Comparison of ENCODE assay signal across 17 mouse cellular contexts in genomic region chr2:158354348-158355114, GRCm38 (mm10). TPM values are rescaled to one million over a fixed set of nuclear protein-coding genes. Genes with fewer than 3 reads are reported as not detected.
DNase-seq lines count a peak whose midpoint lies in the region; ATAC-seq and TF ChIP-seq lines count a peak whose summit lies in the region.
"Had no signal": no experiment of that assay in that cellular context is flagged by ENCODE, and none has a peak within 500 bp of the region (broad histone marks: within the 10 kb centered on the region; RNA-seq: fewer than 3 reads in every experiment).

No protein-coding gene starts in this region.

- TF ChIP-seq CTCF in MEL (IDR thresholded peaks at IDR 0.05 in 2 of 3, conservative IDR thresholded peaks at IDR 0.05 in 1 of 3; ENCODE audit: control insufficient read depth in 1 of 3, insufficient read depth in 1 of 3, low read depth in 2 of 3, low read length in 3 of 3, poor library complexity in 1 of 3, severe bottlenecking in 1 of 3): peak in 1 of 3 experiments; percentile 17; a peak in 1 of 6 replicates

- H3K4me3 ChIP-seq in kidney, embryonic 15.5 days (replicated peaks): no peak overlapping the region
- H3K4me3 ChIP-seq in MEL (ENCODE audit: control insufficient read depth in 1 of 2, insufficient read depth in 1 of 2, low read depth in 2 of 2, low read length in 2 of 2): no peak overlapping the region
- H3K4me3 ChIP-seq: embryonic facial prominence, embryonic 10.5 days; limb, embryonic 13.5 days; neural tube, embryonic 13.5 days had no signal

- H3K9me3 ChIP-seq in kidney, embryonic 15.5 days (replicated peaks): no peaks in the 10 kb centered on the region
- no peaks in the 10 kb centered on the region for H3K9me3 ChIP-seq in MEL (replicated peaks; ENCODE audit: insufficient read depth, low read length)
- H3K9me3 ChIP-seq: embryonic facial prominence, embryonic 10.5 days; limb, embryonic 13.5 days; neural tube, embryonic 13.5 days had no signal

- WGBS in kidney, embryonic 15.5 days: 80% methylated on average over 7 of the region's 7 CpGs

- peaks cover 69% of the 10 kb centered on the region for H3K36me3 ChIP-seq in kidney, embryonic 15.5 days
- peaks cover 18 to 19% of the 10 kb centered on the region in 2 experiments for H3K36me3 ChIP-seq in MEL (ENCODE audit: control insufficient read depth in 1 of 2, insufficient read depth in 2 of 2, low read length in 2 of 2)

- no peak overlapping the region for H3K4me2 ChIP-seq in kidney, embryonic 15.5 days
- H3K4me2 ChIP-seq: limb, embryonic 13.5 days; neural tube, embryonic 13.5 days had no signal

- H3K9ac ChIP-seq in kidney, embryonic 15.5 days: no peak overlapping the region
- H3K9ac ChIP-seq in MEL (ENCODE audit: control insufficient read depth, low read depth, low read length, poor library complexity, severe bottlenecking): no peak overlapping the region
- H3K9ac ChIP-seq: limb, embryonic 13.5 days; neural tube, embryonic 13.5 days had no signal

- DNase-seq in kidney, adult 8-10 months: no peak
- DNase-seq in lung, postnatal 36 days: peak; percentile 8
- no peak for DNase-seq in lung, postnatal 4 days
- DNase-seq in MEL (ENCODE audit: low read depth, low spot score): peak; percentile 42
- peak; percentile 26 for DNase-seq in naive thymus-derived CD4-positive, alpha-beta T cell, adult 2 months (ENCODE audit: low read depth)
- no peak for DNase-seq in ovary, adult 18-20 months (ENCODE audit: low spot score)
- DNase-seq in heart, adult 9 months (ENCODE audit: low spot score in 2 of 2): no peak
- DNase-seq: heart, postnatal 4 days; kidney, postnatal 14 days; layer of hippocampus, adult 9-11 months; lung, adult 18-20 months had no signal

- H3K27me3 ChIP-seq in kidney, embryonic 15.5 days: no peaks in the 10 kb centered on the region
- no peaks in the 10 kb centered on the region for H3K27me3 ChIP-seq in MEL (ENCODE audit: control insufficient read depth in 1 of 2, insufficient read depth in 2 of 2, low read length in 2 of 2)
- H3K27me3 ChIP-seq: limb, embryonic 13.5 days; neural tube, embryonic 13.5 days had no signal

- H3K4me1 ChIP-seq in kidney, embryonic 15.5 days: peaks cover 15% of the 10 kb centered on the region
- peaks cover 0 to 13% of the 10 kb centered on the region in 2 experiments; a peak in 3 of 4 replicates for H3K4me1 ChIP-seq in MEL (ENCODE audit: control insufficient read depth in 1 of 2, insufficient read depth in 2 of 2, low read length in 2 of 2)

- H3K27ac ChIP-seq in kidney, embryonic 15.5 days: 0 out of 2 replicates have a peak overlapping the region, but pooled peaks have one; percentile 10
- no peak overlapping the region for H3K27ac ChIP-seq in MEL (ENCODE audit: control insufficient read depth, low read depth, low read length)
- H3K27ac ChIP-seq: embryonic facial prominence, embryonic 10.5 days; limb, embryonic 13.5 days; neural tube, embryonic 13.5 days had no signal

- no peak for ATAC-seq in kidney, embryonic 15.5 days (replicated peaks; ENCODE audit: low FRiP score)
- ATAC-seq: forebrain, embryonic 14.5 days had no signal

- TF ChIP-seq RAD21 in MEL (IDR thresholded peaks at IDR 0.05; ENCODE audit: low read depth, low read length): no peak

- no peak for TF ChIP-seq EP300 in MEL (IDR thresholded peaks at IDR 0.05; ENCODE audit: low read depth in 1 of 2, low read length in 2 of 2)

- no peak; a peak in 2 of 4 replicates for TF ChIP-seq POLR2A in MEL (IDR thresholded peaks at IDR 0.05; ENCODE audit: control insufficient read depth in 1 of 2, insufficient read depth in 1 of 2, low read depth in 1 of 2, low read length in 2 of 2, poor library complexity in 1 of 2)

- H3K79me2 ChIP-seq in MEL (ENCODE audit: control insufficient read depth, insufficient read depth, low read length, poor library complexity): peaks cover 18% of the 10 kb centered on the region

TF ChIP-seq in MEL, 35 proteins besides CTCF, POLR2A, EP300 and RAD21:
- TF ChIP-seq TAL1 (IDR thresholded peaks at IDR 0.05; ENCODE audit: low read length): no peak
TF ChIP-seq in MEL: peak in this region for 0.

RNA-seq across cellular contexts. Expression of gene Snhg11, which starts 20.9 kb away (rescaled TPM):
- 4.9 and 8.0 TPM in 2 replicates for polyA plus RNA-seq in kidney, embryonic 15.5 days (2015; fragmentation: Nextera tagmentation; extraction: Ambion mirVana)
- not detected in 2 replicates for total RNA-seq in MEL (2012; rRNA removed)
- under 1 TPM in 1 of 2 experiments, not detected in 1; 0.06 TPM for polyA plus RNA-seq in MEL (2012; ENCODE audit: insufficient read depth in 1 of 2, insufficient read length in 2 of 2, low read depth in 1 of 2, low replicate concordance in 2 of 2, missing spikeins in 1 of 2)
- total RNA-seq: megakaryocyte, adult 5-6 weeks had no signal

RNA-seq across cellular contexts. Expression of gene Lbp, which starts 48.2 kb away (rescaled TPM):
- 24.7 and 27.2 TPM in 2 replicates for polyA plus RNA-seq in kidney, embryonic 15.5 days (2015; fragmentation: Nextera tagmentation; extraction: Ambion mirVana)
- not detected in 2 replicates for total RNA-seq in MEL (2012; rRNA removed)
- not detected for polyA plus RNA-seq in MEL (2012; ENCODE audit: insufficient read depth in 1 of 2, insufficient read length in 2 of 2, low read depth in 1 of 2, low replicate concordance in 2 of 2, missing spikeins in 1 of 2)

RNA-seq across cellular contexts. Expression of gene Ralgapb, which starts 55.1 kb away (rescaled TPM):
- 15.5 and 16.2 TPM in 2 replicates for polyA plus RNA-seq in kidney, embryonic 15.5 days (2015; fragmentation: Nextera tagmentation; extraction: Ambion mirVana)
- total RNA-seq in MEL (2012; rRNA removed): 15.0 and 15.6 TPM in 2 replicates
- 100 to 1,000 TPM in 1 of 2 experiments, 10 to 100 TPM in 1; 20.7 to 122 TPM for polyA plus RNA-seq in MEL (2012; ENCODE audit: insufficient read depth in 1 of 2, insufficient read length in 2 of 2, low read depth in 1 of 2, low replicate concordance in 2 of 2, missing spikeins in 1 of 2)

Comparison
In these comparisons a context has a peak if more than half of its experiments do, and no peak if none do; other contexts are left out.
1. DNase-seq: peak in lung, postnatal 36 days (single experiment), MEL (single experiment) and naive thymus-derived CD4-positive, alpha-beta T cell, adult 2 months (single experiment); none in kidney, adult 8-10 months (0 of 2), lung, postnatal 4 days (0 of 2), ovary, adult 18-20 months (single experiment) and heart, adult 9 months (0 of 2).
2. RNA of gene Lbp, which starts 48.2 kb away (polyA plus RNA-seq): 24.7 to 27.2 TPM in kidney, embryonic 15.5 days; not detected in MEL; every median in the first group is over 10 times any median in the second.